21 mouse cellular contexts compared by ENCODE assay signal in genomic region chr1:156461036-156461435, GRCm38 (mm10). TPM values are rescaled to one million over a fixed set of nuclear protein-coding genes. Genes with fewer than 3 reads are reported as not detected.
"Had no signal": no experiment of that assay in that cellular context is flagged by ENCODE, and none has a peak within 500 bp of the region (broad histone marks: within the 10 kb centered on the region; RNA-seq: fewer than 3 reads in every experiment).

No protein-coding gene starts in this region.

- H3K9ac ChIP-seq: intestine, embryonic 15.5 days; limb, embryonic 12.5 days; limb, embryonic 15.5 days; lung, embryonic 14.5 days; midbrain, embryonic 12.5 days; midbrain, embryonic 15.5 days; neural tube, embryonic 12.5 days; neural tube, embryonic 15.5 days had no signal

- H3K4me1 ChIP-seq: limb, embryonic 12.5 days; limb, embryonic 15.5 days; midbrain, embryonic 12.5 days; midbrain, embryonic 15.5 days; neural tube, embryonic 12.5 days; neural tube, embryonic 15.5 days had no signal

- H3K27me3 ChIP-seq: intestine, embryonic 15.5 days; limb, embryonic 12.5 days; limb, embryonic 15.5 days; midbrain, embryonic 12.5 days; midbrain, embryonic 15.5 days; neural tube, embryonic 12.5 days; neural tube, embryonic 15.5 days had no signal

- DNase-seq: kidney, adult 2 months; kidney, postnatal 25 days; layer of hippocampus, adult 9-11 months; lung, embryonic 14.5 days; right cerebral cortex, adult 18-20 months; right cerebral cortex, postnatal 14 days; right cerebral cortex, postnatal 4 days; thymus, adult 18-20 months; thymus, postnatal 36 days had no signal

- H3K36me3 ChIP-seq: midbrain, embryonic 15.5 days had no signal

- H3K4me2 ChIP-seq: intestine, embryonic 15.5 days; limb, embryonic 12.5 days; limb, embryonic 15.5 days; lung, embryonic 14.5 days; midbrain, embryonic 12.5 days; midbrain, embryonic 15.5 days; neural tube, embryonic 12.5 days; neural tube, embryonic 15.5 days had no signal

- ATAC-seq: intestine, embryonic 15.5 days; lung, postnatal 0 days; midbrain, embryonic 15.5 days had no signal

- H3K4me3 ChIP-seq: intestine, embryonic 15.5 days; layer of hippocampus, adult 2 months; limb, embryonic 12.5 days; limb, embryonic 15.5 days; midbrain, embryonic 12.5 days; midbrain, embryonic 15.5 days; neural tube, embryonic 12.5 days; neural tube, embryonic 15.5 days had no signal

- H3K27ac ChIP-seq: intestine, embryonic 15.5 days; kidney, postnatal 0 days; layer of hippocampus, adult 2 months; limb, embryonic 12.5 days; limb, embryonic 15.5 days; midbrain, embryonic 12.5 days; midbrain, embryonic 15.5 days; neural tube, embryonic 12.5 days; neural tube, embryonic 15.5 days; stomach, postnatal 0 days had no signal

- H3K9me3 ChIP-seq: intestine, embryonic 15.5 days; limb, embryonic 15.5 days; midbrain, embryonic 12.5 days; midbrain, embryonic 15.5 days; neural tube, embryonic 15.5 days had no signal

RNA-seq across cellular contexts. Expression of gene Axdnd1, which starts 40.1 kb away (rescaled TPM):
- polyA plus RNA-seq: kidney, adult 2 months; large intestine, adult 2 months; midbrain, embryonic 12.5 days; neural tube, embryonic 12.5 days; neural tube, embryonic 15.5 days had no signal
